In genomic region chr16:38431446-38432185, GRCm38 (mm10) we compare ENCODE assay signal across 12 mouse cellular contexts. TPM values are rescaled to one million over a fixed set of nuclear protein-coding genes. Genes with fewer than 3 reads are reported as not detected.
DNase-seq lines count a peak whose midpoint lies in the region; ATAC-seq and TF ChIP-seq lines count a peak whose summit lies in the region.
"Had no signal": no experiment of that assay in that cellular context is flagged by ENCODE, and none has a peak within 500 bp of the region (broad histone marks: within the 10 kb centered on the region; RNA-seq: fewer than 3 reads in every experiment).

No protein-coding gene starts in this region.

- no peaks in the 10 kb centered on the region for H3K36me3 ChIP-seq in erythroblast, embryonic 14.5 days (ENCODE audit: control insufficient read depth)
- no peaks in the 10 kb centered on the region for H3K36me3 ChIP-seq in testis, adult 2 months (ENCODE audit: control insufficient read depth, insufficient read depth, low read length)
- no peaks in the 10 kb centered on the region for H3K36me3 ChIP-seq in heart, embryonic 15.5 days
- H3K36me3 ChIP-seq in hindbrain, embryonic 11.5 days (ENCODE audit: control insufficient read depth, insufficient read depth, low read length): no peaks in the 10 kb centered on the region
- H3K36me3 ChIP-seq in hindbrain, postnatal 0 days (ENCODE audit: insufficient read depth, low read length): no peaks in the 10 kb centered on the region
- H3K36me3 ChIP-seq: hindbrain, embryonic 13.5 days; midbrain, embryonic 13.5 days had no signal

- no peaks in the 10 kb centered on the region for H3K9me3 ChIP-seq in erythroblast, embryonic 14.5 days (ENCODE audit: control insufficient read depth, low read length)
- no peaks in the 10 kb centered on the region for H3K9me3 ChIP-seq in heart, embryonic 15.5 days (replicated peaks)
- no peaks in the 10 kb centered on the region for H3K9me3 ChIP-seq in hindbrain, embryonic 11.5 days (ENCODE audit: control insufficient read depth, low read length)
- no peaks in the 10 kb centered on the region for H3K9me3 ChIP-seq in hindbrain, postnatal 0 days (ENCODE audit: low read length)
- H3K9me3 ChIP-seq: hindbrain, embryonic 13.5 days; midbrain, embryonic 13.5 days had no signal

- DNase-seq in testis, postnatal 10 days (ENCODE audit: low spot score): no peak
- DNase-seq in hindbrain, embryonic 11.5 days (ENCODE audit: low spot score): no peak
- no peak for DNase-seq in thymus, adult 18-20 months
- no peak for DNase-seq in hindbrain, postnatal 0 days (ENCODE audit: low spot score)
- DNase-seq: kidney, postnatal 36 days; lung, embryonic 14.5 days had no signal

- H3K9ac ChIP-seq in heart, embryonic 15.5 days: no peak overlapping the region
- H3K9ac ChIP-seq in hindbrain, embryonic 11.5 days (ENCODE audit: low read depth, low read length): no peak overlapping the region
- H3K9ac ChIP-seq in hindbrain, postnatal 0 days (replicated peaks; ENCODE audit: low read length): no peak overlapping the region
- H3K9ac ChIP-seq: hindbrain, embryonic 13.5 days; lung, embryonic 14.5 days; midbrain, embryonic 13.5 days had no signal

- TF ChIP-seq POLR2A in testis, adult 2 months (IDR thresholded peaks at IDR 0.05; ENCODE audit: control insufficient read depth, low read depth, low read length): no peak

- H3K4me1 ChIP-seq in erythroblast, embryonic 14.5 days (ENCODE audit: control insufficient read depth): no peaks in the 10 kb centered on the region
- peaks cover 6% of the 10 kb centered on the region for H3K4me1 ChIP-seq in testis, adult 2 months (ENCODE audit: control insufficient read depth, insufficient read depth, low read length)
- H3K4me1 ChIP-seq in heart, embryonic 15.5 days (replicated peaks): peaks cover 11% of the 10 kb centered on the region
- no peaks in the 10 kb centered on the region for H3K4me1 ChIP-seq in hindbrain, embryonic 11.5 days (replicated peaks; ENCODE audit: control insufficient read depth, insufficient read depth, low read length)
- H3K4me1 ChIP-seq in hindbrain, postnatal 0 days (ENCODE audit: insufficient read depth, low read length): no peaks in the 10 kb centered on the region
- H3K4me1 ChIP-seq: hindbrain, embryonic 13.5 days; midbrain, embryonic 13.5 days had no signal

- no peaks in the 10 kb centered on the region for H3K27me3 ChIP-seq in erythroblast, embryonic 14.5 days (ENCODE audit: control insufficient read depth)
- no peaks in the 10 kb centered on the region for H3K27me3 ChIP-seq in testis, adult 2 months (ENCODE audit: control insufficient read depth, insufficient read depth, low read length)
- H3K27me3 ChIP-seq in heart, embryonic 15.5 days: no peaks in the 10 kb centered on the region
- H3K27me3 ChIP-seq in hindbrain, embryonic 11.5 days (ENCODE audit: control insufficient read depth, insufficient read depth, low read length): no peaks in the 10 kb centered on the region
- H3K27me3 ChIP-seq in hindbrain, postnatal 0 days (ENCODE audit: insufficient read depth, low read length): no peaks in the 10 kb centered on the region
- H3K27me3 ChIP-seq: hindbrain, embryonic 13.5 days; midbrain, embryonic 13.5 days had no signal

- no peak for ATAC-seq in erythroblast, adult 5-6 weeks (replicated peaks; ENCODE audit: low FRiP score, poor library complexity, severe bottlenecking)
- no peak for ATAC-seq in heart, embryonic 15.5 days (replicated peaks; ENCODE audit: insufficient number of reproducible peaks, insufficient read depth, low FRiP score, low read depth)
- no peak for ATAC-seq in hindbrain, embryonic 11.5 days (ENCODE audit: low FRiP score)
- no peak for ATAC-seq in hindbrain, postnatal 0 days
- ATAC-seq: midbrain, embryonic 13.5 days had no signal

- H3K27ac ChIP-seq in testis, adult 2 months (ENCODE audit: control insufficient read depth, insufficient read depth, low read depth, low read length): peak overlapping the region; percentile 71
- peak overlapping the region; percentile 52; the same call in 1 of the 2 replicates for H3K27ac ChIP-seq in heart, embryonic 15.5 days
- H3K27ac ChIP-seq in hindbrain, embryonic 11.5 days (ENCODE audit: low read depth, low read length): no peak overlapping the region
- H3K27ac ChIP-seq in hindbrain, postnatal 0 days: no peak overlapping the region
- H3K27ac ChIP-seq: hindbrain, embryonic 13.5 days; midbrain, embryonic 13.5 days had no signal

- H3K4me3 ChIP-seq in erythroblast, embryonic 14.5 days (replicated peaks): peak overlapping the region; percentile 21
- no peak overlapping the region for H3K4me3 ChIP-seq in testis, adult 2 months (ENCODE audit: control insufficient read depth, low read depth, low read length)
- H3K4me3 ChIP-seq in heart, embryonic 15.5 days: no peak overlapping the region
- H3K4me3 ChIP-seq in hindbrain, embryonic 11.5 days (ENCODE audit: low read depth, low read length): no peak overlapping the region
- H3K4me3 ChIP-seq in hindbrain, postnatal 0 days (ENCODE audit: low read length): no peak overlapping the region
- H3K4me3 ChIP-seq: hindbrain, embryonic 13.5 days; midbrain, embryonic 13.5 days had no signal

- no peak overlapping the region for H3K4me2 ChIP-seq in heart, embryonic 15.5 days
- no peak overlapping the region for H3K4me2 ChIP-seq in hindbrain, embryonic 11.5 days (replicated peaks; ENCODE audit: low read depth, low read length)
- no peak overlapping the region for H3K4me2 ChIP-seq in hindbrain, postnatal 0 days (ENCODE audit: low read depth, low read length)
- H3K4me2 ChIP-seq: hindbrain, embryonic 13.5 days; lung, embryonic 14.5 days; midbrain, embryonic 13.5 days had no signal

- TF ChIP-seq CTCF in testis, adult 2 months (IDR thresholded peaks at IDR 0.05; ENCODE audit: control insufficient read depth, insufficient read depth, insufficient replicate concordance, low read depth, low read length): no peak
- no peak for TF ChIP-seq CTCF in hindbrain, postnatal 0 days (IDR thresholded peaks at IDR 0.05; ENCODE audit: low read depth)

- WGBS in heart, embryonic 15.5 days: 28% methylated on average over 13 of the region's 13 CpGs
- 65% methylated on average over 13 of the region's 13 CpGs for WGBS in hindbrain, embryonic 11.5 days
- 45% methylated on average over 13 of the region's 13 CpGs for WGBS in hindbrain, postnatal 0 days

RNA-seq across cellular contexts. Expression of gene Pla1a, which starts 1.3 kb away (rescaled TPM):
- not detected in 2 replicates for polyA plus RNA-seq in erythroblast, embryonic 14.5 days (2012)
- 3.7 TPM in 1 of 2 replicates, not detected in the other for total RNA-seq in erythroblast, adult 5-6 weeks (2015; ENCODE audit: low replicate concordance)
- total RNA-seq in erythroblast, adult 5-6 weeks (2017; ENCODE audit: low replicate concordance): 0.28 TPM in 1 of 2 replicates, not detected in the other
- polyA plus RNA-seq in testis, adult 2 months (2012; rRNA removed): 3.7 and 4.7 TPM in 2 replicates
- polyA plus RNA-seq in heart, embryonic 15.5 days (2015; fragmentation: Nextera tagmentation; extraction: Ambion mirVana): 2.0 and 2.8 TPM in 2 replicates
- polyA plus RNA-seq in hindbrain, embryonic 11.5 days (2014; fragmentation: Nextera tagmentation; extraction: Ambion mirVana): 0.14 and 0.28 TPM in 2 replicates
- 0.36 and 1.7 TPM in 2 replicates for total RNA-seq in hindbrain, postnatal 0 days (2014; rRNA removed)
- 1.0 and 1.3 TPM in 2 replicates for polyA plus RNA-seq in hindbrain, postnatal 0 days (2015; fragmentation: Nextera tagmentation; extraction: Ambion mirVana)

RNA-seq across cellular contexts. Expression of gene Adprh, which starts 20.9 kb away (rescaled TPM):
- polyA plus RNA-seq in erythroblast, embryonic 14.5 days (2012): 15.1 and 15.6 TPM in 2 replicates
- 6.1 and 9.2 TPM in 2 replicates for total RNA-seq in erythroblast, adult 5-6 weeks (2015; ENCODE audit: low replicate concordance)
- total RNA-seq in erythroblast, adult 5-6 weeks (2017; ENCODE audit: low replicate concordance): 2.2 and 4.6 TPM in 2 replicates
- 19.2 and 21.7 TPM in 2 replicates for polyA plus RNA-seq in testis, adult 2 months (2012; rRNA removed)
- polyA plus RNA-seq in heart, embryonic 15.5 days (2015; fragmentation: Nextera tagmentation; extraction: Ambion mirVana): 81.1 and 87.5 TPM in 2 replicates
- polyA plus RNA-seq in hindbrain, embryonic 11.5 days (2014; fragmentation: Nextera tagmentation; extraction: Ambion mirVana): 116 and 125 TPM in 2 replicates
- 47.0 and 51.2 TPM in 2 replicates for total RNA-seq in hindbrain, postnatal 0 days (2014; rRNA removed)
- polyA plus RNA-seq in hindbrain, postnatal 0 days (2015; fragmentation: Nextera tagmentation; extraction: Ambion mirVana): 131 and 134 TPM in 2 replicates

RNA-seq across cellular contexts. Expression of gene Cd80, which starts 23.7 kb away (rescaled TPM):
- not detected in 2 replicates for polyA plus RNA-seq in erythroblast, embryonic 14.5 days (2012)
- total RNA-seq in erythroblast, adult 5-6 weeks (2015; ENCODE audit: low replicate concordance): not detected in 2 replicates
- total RNA-seq in erythroblast, adult 5-6 weeks (2017; ENCODE audit: low replicate concordance): 0.77 and 0.98 TPM in 2 replicates
- polyA plus RNA-seq in testis, adult 2 months (2012; rRNA removed): 0.08 and 0.10 TPM in 2 replicates
- polyA plus RNA-seq in heart, embryonic 15.5 days (2015; fragmentation: Nextera tagmentation; extraction: Ambion mirVana): 0.53 and 0.61 TPM in 2 replicates
- 0.33 and 0.73 TPM in 2 replicates for polyA plus RNA-seq in hindbrain, embryonic 11.5 days (2014; fragmentation: Nextera tagmentation; extraction: Ambion mirVana)
- 0.16 and 0.43 TPM in 2 replicates for total RNA-seq in hindbrain, postnatal 0 days (2014; rRNA removed)
- polyA plus RNA-seq in hindbrain, postnatal 0 days (2015; fragmentation: Nextera tagmentation; extraction: Ambion mirVana): 0.24 and 0.32 TPM in 2 replicates

Comparison
In these comparisons a context has a peak if more than half of its experiments do, and no peak if none do; other contexts are left out.
1. H3K27ac ChIP-seq: peak in testis, adult 2 months (single experiment) and heart, embryonic 15.5 days (single experiment); none in hindbrain, embryonic 11.5 days (single experiment) and hindbrain, postnatal 0 days (single experiment).